8 mouse cellular contexts compared by ENCODE assay signal in the genomic region with DNA sequence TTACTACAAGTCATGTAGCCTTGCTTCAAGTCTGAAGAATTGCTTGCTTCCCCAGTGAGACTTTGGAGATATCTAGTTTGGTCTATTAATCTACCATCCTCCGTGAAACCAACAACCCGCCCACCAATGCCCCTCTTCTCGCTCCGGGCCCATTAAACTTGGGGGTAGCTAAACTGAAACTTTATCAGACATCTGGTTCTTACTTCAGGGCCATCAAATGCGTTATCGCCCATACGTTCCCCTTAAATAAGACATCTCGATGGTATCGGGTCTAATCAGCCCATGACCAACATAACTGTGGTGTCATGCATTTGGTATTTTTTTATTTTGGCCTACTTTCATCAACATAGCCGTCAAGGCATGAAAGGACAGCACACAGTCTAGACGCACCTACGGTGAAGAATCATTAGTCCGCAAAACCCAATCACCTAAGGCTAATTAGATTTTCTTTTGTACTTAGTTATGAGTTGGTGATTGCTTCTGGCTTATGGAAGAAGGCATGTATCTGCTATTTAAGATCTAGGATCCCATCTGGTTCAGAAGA.
A peak's percentile ranks its signal among the peaks of the same experiment; 100 is the strongest.
DNase-seq lines count a peak whose midpoint lies in the region; ATAC-seq lines count a peak whose summit lies in the region.
"Not testable (repeated sequence)": the region's sequence is repeated elsewhere in the genome, so short reads cannot be mapped to it uniquely, and the experiment has no call there.

No protein-coding gene starts in this region.

- H3K9ac ChIP-seq in embryonic facial prominence, embryonic 11.5 days (replicated peaks; ENCODE audit: low read length); forebrain, embryonic 16.5 days (replicated peaks; ENCODE audit: low read depth, low read length); hindbrain, embryonic 11.5 days (ENCODE audit: low read depth, low read length); kidney, embryonic 14.5 days (ENCODE audit: low read depth, low read length); liver, embryonic 12.5 days; neural tube, embryonic 14.5 days (replicated peaks; ENCODE audit: low read depth, low read length): not testable (repeated sequence)

- not testable (repeated sequence) for H3K4me3 ChIP-seq in embryonic facial prominence, embryonic 11.5 days (ENCODE audit: low read depth, low read length); forebrain, embryonic 16.5 days (replicated peaks; ENCODE audit: low read length); hindbrain, embryonic 11.5 days (ENCODE audit: low read depth, low read length); kidney, embryonic 14.5 days (ENCODE audit: low read length); liver, embryonic 12.5 days; neural tube, embryonic 14.5 days (ENCODE audit: low read depth, low read length)

- 80% methylated on average over 10 of the region's 13 CpGs for WGBS in embryonic facial prominence, embryonic 11.5 days
- 84% methylated on average over 10 of the region's 13 CpGs for WGBS in forebrain, embryonic 16.5 days
- 87% methylated on average over 10 of the region's 13 CpGs for WGBS in hindbrain, embryonic 11.5 days
- 90% methylated on average over 8 of the region's 13 CpGs for WGBS in kidney, embryonic 14.5 days
- WGBS in liver, embryonic 12.5 days (ENCODE audit: insufficient replicate concordance) = 64% methylated on average over 10 of the region's 13 CpGs
- whole genome bisulfite sequencing in neural tube, embryonic 14.5 days = 83% methylated on average over 10 of the region's 13 CpGs

- ATAC-seq in CD4-positive, CD25-positive, alpha-beta regulatory T cell, adult 4 months = peak; percentile 100
- ATAC-seq in embryonic facial prominence, embryonic 11.5 days (replicated peaks; ENCODE audit: insufficient number of reproducible peaks, low FRiP score, low TSS enrichment, low read depth) = peak; percentile 100
- ATAC-seq in forebrain, embryonic 16.5 days = peak; percentile 100
- ATAC-seq in hindbrain, embryonic 11.5 days (ENCODE audit: low FRiP score) = peak; percentile 100
- peak; percentile 100 for ATAC-seq in kidney, embryonic 14.5 days (ENCODE audit: low FRiP score, low TSS enrichment)
- peak; percentile 100 for ATAC-seq in liver, embryonic 12.5 days
- ATAC-seq in megakaryocyte-erythroid progenitor cell, adult 5-6 weeks (replicated peaks; ENCODE audit: low FRiP score, low TSS enrichment, poor library complexity, severe bottlenecking) = peak; percentile 100
- ATAC-seq in neural tube, embryonic 14.5 days (ENCODE audit: low read depth) = peak; percentile 100

- H3K4me2 ChIP-seq in embryonic facial prominence, embryonic 11.5 days (ENCODE audit: low read depth, low read length); forebrain, embryonic 16.5 days (ENCODE audit: low read length); hindbrain, embryonic 11.5 days (replicated peaks; ENCODE audit: low read depth, low read length); kidney, embryonic 14.5 days (replicated peaks; ENCODE audit: low read depth, low read length); liver, embryonic 12.5 days; neural tube, embryonic 14.5 days (ENCODE audit: low read depth, low read length): not testable (repeated sequence)

- H3K36me3 ChIP-seq in embryonic facial prominence, embryonic 11.5 days (replicated peaks; ENCODE audit: control insufficient read depth, insufficient read depth, low read depth, low read length); forebrain, embryonic 16.5 days (ENCODE audit: control insufficient read depth, insufficient read depth); hindbrain, embryonic 11.5 days (ENCODE audit: control insufficient read depth, insufficient read depth, low read length); kidney, embryonic 14.5 days (ENCODE audit: control insufficient read depth, insufficient read depth, low read length); liver, embryonic 12.5 days; neural tube, embryonic 14.5 days (ENCODE audit: control insufficient read depth, insufficient read depth, low read length): not testable (repeated sequence)

- not testable (repeated sequence) for DNase-seq in embryonic facial prominence, embryonic 11.5 days (ENCODE audit: low spot score); hindbrain, embryonic 11.5 days (ENCODE audit: low spot score)

- H3K27me3 ChIP-seq in embryonic facial prominence, embryonic 11.5 days (ENCODE audit: control insufficient read depth, insufficient read depth, low read length); forebrain, embryonic 16.5 days (replicated peaks; ENCODE audit: control insufficient read depth, insufficient read depth, low read length); hindbrain, embryonic 11.5 days (ENCODE audit: control insufficient read depth, insufficient read depth, low read length); kidney, embryonic 14.5 days (ENCODE audit: control insufficient read depth, insufficient read depth, low read length); liver, embryonic 12.5 days (replicated peaks); neural tube, embryonic 14.5 days (ENCODE audit: control insufficient read depth, insufficient read depth, low read length): not testable (repeated sequence)

- H3K4me1 ChIP-seq in embryonic facial prominence, embryonic 11.5 days (ENCODE audit: control insufficient read depth, insufficient read depth, low read length); forebrain, embryonic 16.5 days (replicated peaks; ENCODE audit: control insufficient read depth, insufficient read depth, low read length); hindbrain, embryonic 11.5 days (replicated peaks; ENCODE audit: control insufficient read depth, insufficient read depth, low read length); kidney, embryonic 14.5 days (ENCODE audit: control insufficient read depth, insufficient read depth, low read length); liver, embryonic 12.5 days; neural tube, embryonic 14.5 days (ENCODE audit: control insufficient read depth, insufficient read depth, low read length): not testable (repeated sequence)

- not testable (repeated sequence) for H3K9me3 ChIP-seq in embryonic facial prominence, embryonic 11.5 days (replicated peaks; ENCODE audit: control insufficient read depth, low read length); forebrain, embryonic 16.5 days (ENCODE audit: control insufficient read depth, low read length); hindbrain, embryonic 11.5 days (ENCODE audit: control insufficient read depth, low read length); kidney, embryonic 14.5 days (ENCODE audit: control insufficient read depth, low read length); liver, embryonic 12.5 days (replicated peaks); neural tube, embryonic 14.5 days (ENCODE audit: control insufficient read depth, low read length)

- not testable (repeated sequence) for H3K27ac ChIP-seq in embryonic facial prominence, embryonic 11.5 days (replicated peaks; ENCODE audit: low read depth, low read length); forebrain, embryonic 16.5 days (ENCODE audit: low read length); hindbrain, embryonic 11.5 days (ENCODE audit: low read depth, low read length); kidney, embryonic 14.5 days (ENCODE audit: low read depth, low read length); liver, embryonic 12.5 days; neural tube, embryonic 14.5 days (ENCODE audit: low read depth, low read length)
